15 mouse cellular contexts compared by ENCODE assay signal in the genomic region with DNA sequence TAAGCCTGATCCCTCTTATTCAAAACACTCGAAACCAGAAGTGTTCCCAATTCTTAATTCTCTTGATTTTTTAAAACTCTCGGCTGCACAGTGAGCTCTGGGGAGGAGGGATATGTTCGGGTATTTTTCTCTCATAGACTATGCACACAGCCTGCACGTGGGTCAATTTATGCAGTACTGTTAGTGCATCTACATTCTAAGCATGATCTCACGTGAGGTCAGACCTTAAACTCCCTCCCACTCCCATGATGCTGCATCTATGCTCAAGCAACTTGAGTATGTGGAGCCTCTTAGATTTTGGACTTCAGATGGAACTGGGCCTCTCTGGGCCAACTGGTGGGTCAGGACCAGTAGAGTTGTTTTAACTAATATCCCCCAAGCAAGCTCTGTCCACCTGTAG.
DNase-seq lines count a peak whose midpoint lies in the region; TF ChIP-seq lines count a peak whose summit lies in the region.
"Had no signal": no experiment of that assay in that cellular context is flagged by ENCODE, and none has a peak within 500 bp of the region (broad histone marks: within the 10 kb centered on the region; RNA-seq: fewer than 3 reads in every experiment).

No protein-coding gene starts in this region.

- WGBS in spleen, adult 2 months = 33% methylated on average over 5 of the region's 5 CpGs

- TF ChIP-seq EP300 in CH12.LX (IDR thresholded peaks at IDR 0.05; ENCODE audit: low read length) = no peak

- H3K4me1 ChIP-seq in spleen, adult 2 months (ENCODE audit: control insufficient read depth, insufficient read depth, insufficient read length) = peaks cover 13% of the 10 kb centered on the region; the same call in 1 of the 2 replicates
- peaks cover 15 to 55% of the 10 kb centered on the region in 2 experiments for H3K4me1 ChIP-seq in CH12.LX (ENCODE audit: control insufficient read depth in 1 of 2, insufficient read depth in 2 of 2)
- H3K4me1 ChIP-seq: heart, embryonic 12.5 days; hindbrain, embryonic 15.5 days had no signal

- no peak for TF ChIP-seq CTCF in spleen, adult 2 months (IDR thresholded peaks at IDR 0.05; ENCODE audit: extremely low read depth, insufficient read depth, insufficient read length, insufficient replicate concordance)
- TF ChIP-seq CTCF in CH12.LX (conservative IDR thresholded peaks at IDR 0.05 in 1 of 2, IDR thresholded peaks at IDR 0.05 in 1 of 2; ENCODE audit: low read depth in 2 of 2, low read length in 2 of 2) = no peak

- H3K27me3 ChIP-seq in spleen, adult 2 months (ENCODE audit: control insufficient read depth, insufficient read depth, low read length) = no peaks in the 10 kb centered on the region
- no peaks in the 10 kb centered on the region for H3K27me3 ChIP-seq in CH12.LX (replicated peaks)
- H3K27me3 ChIP-seq: heart, embryonic 12.5 days; hindbrain, embryonic 15.5 days; Patski had no signal

- in situ Hi-C loops in CH12.LX (cut with MboI; ENCODE audit: low pct_ligation_motif_present, low pct_unique_long_range_greater_than_20kb, low sequenced_read_pairs) = no loop called here

- dilution Hi-C loops in CH12.LX (cut with MboI; ENCODE audit: extremely low pct_ligation_motif_present, extremely low pct_unique_long_range_greater_than_20kb, low sequenced_read_pairs) = no loop called here

- H3K27ac ChIP-seq in spleen, adult 2 months (ENCODE audit: insufficient read depth, low read length) = 0 out of 2 replicates have a peak overlapping the region, but pooled peaks have one; percentile 33
- peak overlapping the region; percentile 94 for H3K27ac ChIP-seq in CH12.LX (ENCODE audit: insufficient read depth, low read depth)
- H3K27ac ChIP-seq: hindbrain, embryonic 15.5 days had no signal

- no peaks in the 10 kb centered on the region for H3K79me2 ChIP-seq in CH12.LX (replicated peaks; ENCODE audit: control insufficient read depth, extremely low read depth, insufficient read depth, poor library complexity, severe bottlenecking)

- H3K9ac ChIP-seq in CH12.LX (ENCODE audit: insufficient read depth, low read depth) = peak overlapping the region; percentile 77
- H3K9ac ChIP-seq: heart, embryonic 12.5 days; hindbrain, embryonic 15.5 days had no signal

- TF ChIP-seq POLR2A in spleen, adult 2 months (IDR thresholded peaks at IDR 0.05; ENCODE audit: low read depth, low read length) = no peak
- 0 out of 2 replicates have a peak, but pooled peaks have one; percentile 3 for TF ChIP-seq POLR2A in CH12.LX (IDR thresholded peaks at IDR 0.05; ENCODE audit: low read depth, low read length)

- no peak; the same call in 1 of the 2 replicates for TF ChIP-seq RAD21 in CH12.LX (IDR thresholded peaks at IDR 0.05; ENCODE audit: low read depth, low read length)

- H3K36me3 ChIP-seq in spleen, adult 2 months (ENCODE audit: control insufficient read depth, insufficient read depth, low read length) = no peaks in the 10 kb centered on the region
- peaks cover 0 to 2% of the 10 kb centered on the region in 2 experiments for H3K36me3 ChIP-seq in CH12.LX (replicated peaks in 1 of 2; ENCODE audit: control insufficient read depth in 1 of 2, insufficient read depth in 1 of 2, low read length in 1 of 2)
- H3K36me3 ChIP-seq: heart, embryonic 12.5 days; hindbrain, embryonic 15.5 days had no signal

- H3K4me3 ChIP-seq in spleen, adult 2 months (ENCODE audit: extremely low read depth, insufficient read depth, insufficient read length) = no peak overlapping the region
- no peak overlapping the region for H3K4me3 ChIP-seq in CH12.LX (replicated peaks in 1 of 3; ENCODE audit: low read depth in 2 of 3, low read length in 2 of 3, poor library complexity in 1 of 3)
- H3K4me3 ChIP-seq: heart, embryonic 12.5 days; hindbrain, embryonic 15.5 days had no signal

- peak; percentile 60 for DNase-seq in heart, adult 11 months
- no peak for DNase-seq in heart, postnatal 10 days
- DNase-seq in spleen, adult 2 months (ENCODE audit: low read depth in 1 of 2, low spot score in 2 of 2) = no peak
- no peak for DNase-seq in spleen, postnatal 14 days (ENCODE audit: low spot score in 2 of 2)
- DNase-seq in CH12.LX (ENCODE audit: extremely low read depth) = peak; percentile 75
- peak; percentile 22 for DNase-seq in thymus, postnatal 25 days
- no peak for DNase-seq in frontal cortex, adult 2 months (ENCODE audit: extremely low spot score in 1 of 2, low spot score in 1 of 2)
- DNase-seq: adrenal gland, postnatal 14 days; cerebellum, adult 18-20 months; cerebellum, postnatal 10 days; gastrocnemius, postnatal 14 days; heart, postnatal 36 days had no signal

- H3K4me2 ChIP-seq in CH12.LX (ENCODE audit: insufficient read depth, low read depth, poor library complexity, severe bottlenecking) = peak overlapping the region; percentile 51
- H3K4me2 ChIP-seq: heart, embryonic 12.5 days; hindbrain, embryonic 15.5 days had no signal

- H3K9me3 ChIP-seq in CH12.LX (replicated peaks; ENCODE audit: low read length) = no peaks in the 10 kb centered on the region
- H3K9me3 ChIP-seq: heart, embryonic 12.5 days; hindbrain, embryonic 15.5 days had no signal

- intact Hi-C loops in heart, postnatal 10 days (cut with DNase I) = no loop called here

TF ChIP-seq in CH12.LX, 34 proteins besides CTCF, POLR2A, EP300 and RAD21:
- TF ChIP-seq ZMIZ1 (IDR thresholded peaks at IDR 0.05; ENCODE audit: low read depth, low read length) (0 out of 2 replicates have a peak, but pooled peaks have one; percentile 26), ZC3H11A (IDR thresholded peaks at IDR 0.05; ENCODE audit: low read depth, low read length) (no peak), BHLHE40 (IDR thresholded peaks at IDR 0.05; ENCODE audit: low read depth, low read length) (peak; percentile 98), MAZ (IDR thresholded peaks at IDR 0.05; ENCODE audit: low read depth, low read length) (no peak), MYC (IDR thresholded peaks at IDR 0.05; ENCODE audit: low read depth, low read length) (peak; percentile 78; the same call in 1 of the 2 replicates), JUND (conservative IDR thresholded peaks at IDR 0.05; ENCODE audit: low read depth, low read length) (no peak), E2F4 (IDR thresholded peaks at IDR 0.05; ENCODE audit: insufficient replicate concordance, low read depth, low read length) (no peak), HCFC1 (IDR thresholded peaks at IDR 0.05; ENCODE audit: low read depth, low read length) (no peak), MAFK (IDR thresholded peaks at IDR 0.05; ENCODE audit: insufficient replicate concordance, low read length) (no peak; the same call in 1 of the 2 replicates), GABPA (IDR thresholded peaks at IDR 0.05; ENCODE audit: insufficient replicate concordance, low read depth, low read length) (no peak), JUN (IDR thresholded peaks at IDR 0.05; ENCODE audit: insufficient read depth, low read depth, low read length) (no peak), NELFE (IDR thresholded peaks at IDR 0.05; ENCODE audit: low read depth, low read length) (no peak; the same call in 1 of the 2 replicates), UBTF (IDR thresholded peaks at IDR 0.05; ENCODE audit: low read depth, low read length) (no peak), SMC3 (IDR thresholded peaks at IDR 0.05; ENCODE audit: low read depth, low read length) (no peak), TCF12 (IDR thresholded peaks at IDR 0.05; ENCODE audit: low read depth, low read length) (no peak), USF1 (IDR thresholded peaks at IDR 0.05; ENCODE audit: low read depth, low read length) (no peak), SIN3A (IDR thresholded peaks at IDR 0.05; ENCODE audit: low read length) (no peak), ELF1 (IDR thresholded peaks at IDR 0.05; ENCODE audit: low read depth, low read length) (no peak), POLR2AphosphoS2 (IDR thresholded peaks at IDR 0.05; ENCODE audit: low read depth, low read length) (no peak), NRF1 (IDR thresholded peaks at IDR 0.05; ENCODE audit: low read depth, low read length) (no peak), PAX5 (IDR thresholded peaks at IDR 0.05; ENCODE audit: low read length) (no peak), MAX (IDR thresholded peaks at IDR 0.05; ENCODE audit: low read length) (peak; percentile 66; the same call in 1 of the 2 replicates), CHD2 (IDR thresholded peaks at IDR 0.05; ENCODE audit: low read length) (no peak)
TF ChIP-seq in CH12.LX: peak in this region for 4.

Comparison
In these comparisons a context has a peak if more than half of its experiments do, and no peak if none do; other contexts are left out.
1. DNase-seq: peak in heart, adult 11 months (single experiment), CH12.LX (single experiment) and thymus, postnatal 25 days (single experiment); none in heart, postnatal 10 days (0 of 2), spleen, adult 2 months (0 of 2), spleen, postnatal 14 days (0 of 2) and frontal cortex, adult 2 months (0 of 2).